ENCODE assay signal across 16 mouse cellular contexts in the genomic region with DNA sequence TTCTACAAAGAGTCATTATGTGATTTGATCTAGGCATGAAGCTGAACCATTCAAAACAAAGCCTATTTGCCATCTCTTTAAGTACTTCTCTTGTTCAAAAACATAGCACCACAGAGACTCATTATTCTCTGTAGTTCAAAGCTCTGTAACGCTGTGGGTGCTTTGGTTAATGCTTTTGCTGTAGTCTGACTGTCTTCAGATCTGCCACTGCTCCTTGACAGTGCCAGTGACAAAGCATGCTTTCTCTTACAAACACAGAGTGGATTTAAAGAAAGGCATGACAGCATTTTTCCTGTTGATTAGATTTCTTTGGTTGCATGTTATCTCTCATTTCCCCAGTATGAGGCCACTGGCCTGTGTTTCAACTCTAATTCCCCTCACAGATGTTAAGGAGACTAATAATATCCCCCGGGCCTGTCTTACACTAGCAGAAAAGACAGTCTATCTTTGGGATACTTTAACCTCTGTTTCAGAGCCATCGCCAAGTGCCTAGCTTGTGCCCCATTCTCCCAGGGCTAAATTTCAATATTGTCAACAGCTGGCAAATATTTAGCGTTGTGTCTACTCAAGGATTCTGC.
A peak's percentile ranks its signal among the peaks of the same experiment; 100 is the strongest.
DNase-seq lines count a peak whose midpoint lies in the region; ATAC-seq and TF ChIP-seq lines count a peak whose summit lies in the region.
"Had no signal": no experiment of that assay in that cellular context is flagged by ENCODE, and none has a peak within 500 bp of the region (broad histone marks: within the 10 kb centered on the region; RNA-seq: fewer than 3 reads in every experiment).

No protein-coding gene starts in this region.

- no peaks in the 10 kb centered on the region for H3K36me3 ChIP-seq in heart, embryonic 10.5 days
- H3K36me3 ChIP-seq in midbrain, embryonic 12.5 days = no peaks in the 10 kb centered on the region
- H3K36me3 ChIP-seq in kidney, adult 2 months (ENCODE audit: control insufficient read depth, insufficient read depth, low read length) = no peaks in the 10 kb centered on the region
- H3K36me3 ChIP-seq: liver, embryonic 15.5 days had no signal

- TF ChIP-seq POLR2A in kidney, adult 2 months (IDR thresholded peaks at IDR 0.05; ENCODE audit: low read depth, low read length) = no peak

- TF ChIP-seq CTCF in kidney, adult 2 months (conservative IDR thresholded peaks at IDR 0.05; ENCODE audit: insufficient read depth, insufficient read length, low read depth, low read length) = no peak

- H3K4me2 ChIP-seq in midbrain, embryonic 12.5 days (replicated peaks) = no peak overlapping the region
- H3K4me2 ChIP-seq: liver, embryonic 15.5 days had no signal

- no peak overlapping the region for H3K9ac ChIP-seq in midbrain, embryonic 12.5 days (replicated peaks)
- H3K9ac ChIP-seq: liver, embryonic 15.5 days had no signal

- H3K27me3 ChIP-seq in heart, embryonic 10.5 days (ENCODE audit: insufficient read depth, poor library complexity, severe bottlenecking) = no peaks in the 10 kb centered on the region
- no peaks in the 10 kb centered on the region for H3K27me3 ChIP-seq in midbrain, embryonic 12.5 days
- H3K27me3 ChIP-seq in kidney, adult 2 months (replicated peaks; ENCODE audit: control insufficient read depth, insufficient read depth, low read length) = no peaks in the 10 kb centered on the region
- H3K27me3 ChIP-seq: liver, embryonic 15.5 days had no signal

- peak overlapping the region; percentile 36; the same call in 1 of the 2 replicates for H3K27ac ChIP-seq in heart, embryonic 10.5 days
- no peak overlapping the region for H3K27ac ChIP-seq in midbrain, embryonic 12.5 days (replicated peaks)
- H3K27ac ChIP-seq in kidney, adult 2 months (ENCODE audit: insufficient read depth, low read depth, low read length) = no peak overlapping the region
- H3K27ac ChIP-seq: liver, embryonic 15.5 days had no signal

- peak; percentile 52 for ATAC-seq in midbrain, embryonic 12.5 days (ENCODE audit: low FRiP score, low read depth)
- ATAC-seq: inflammation-experienced regulatory T-cells, adult 6 months had no signal

- H3K4me3 ChIP-seq in heart, embryonic 10.5 days = no peak overlapping the region
- H3K4me3 ChIP-seq in midbrain, embryonic 12.5 days = no peak overlapping the region
- H3K4me3 ChIP-seq in kidney, adult 2 months (ENCODE audit: insufficient read depth, low read depth, low read length) = no peak overlapping the region
- H3K4me3 ChIP-seq: liver, embryonic 15.5 days had no signal

- H3K9me3 ChIP-seq in heart, embryonic 10.5 days = no peaks in the 10 kb centered on the region
- no peaks in the 10 kb centered on the region for H3K9me3 ChIP-seq in midbrain, embryonic 12.5 days
- H3K9me3 ChIP-seq: liver, embryonic 15.5 days had no signal

- 24% methylated on average over 4 of the region's 4 CpGs for WGBS in heart, embryonic 10.5 days
- WGBS in midbrain, embryonic 12.5 days = 45% methylated on average over 4 of the region's 4 CpGs
- 72% methylated on average over 4 of the region's 4 CpGs for WGBS in kidney, adult 2 months

- H3K4me1 ChIP-seq in heart, embryonic 10.5 days = no peaks in the 10 kb centered on the region
- H3K4me1 ChIP-seq in midbrain, embryonic 12.5 days = peaks cover 5% of the 10 kb centered on the region; the same call in 1 of the 2 replicates
- H3K4me1 ChIP-seq in kidney, adult 2 months (ENCODE audit: control insufficient read depth, insufficient read depth, low read length) = no peaks in the 10 kb centered on the region
- H3K4me1 ChIP-seq: liver, embryonic 15.5 days had no signal

- DNase-seq in heart, embryonic 10.5 days (ENCODE audit: low spot score) = no peak
- DNase-seq in heart, postnatal 4 days = no peak
- DNase-seq in retina, postnatal 1 day = peak; percentile 0
- DNase-seq in retina, embryonic 14.5 days (ENCODE audit: low spot score) = no peak
- DNase-seq in right cerebral cortex, adult 2 months (ENCODE audit: low spot score in 2 of 2) = no peak
- no peak for DNase-seq in cerebellum, postnatal 14 days
- DNase-seq in kidney, adult 2 months = no peak
- DNase-seq: adrenal gland, postnatal 10 days; B cell, adult 2 months; gastrocnemius, postnatal 25 days; kidney, postnatal 25 days; lung, postnatal 4 days; thymus, adult 2 months had no signal
